Mouse (Mus musculus) embryonic fibroblast, embryonic 13.5 days (primary cell): ENCODE results near the gene Fkbp2. TPM values are rescaled to one million over a fixed set of nuclear protein-coding genes. Genes with fewer than 3 reads are reported as not detected.

Experiments used
- H3K27ac ChIP-seq: 2 replicates; pipeline ENCODE4 v1.5.1; 2012; ENCODE audit warnings: low read length, control low read depth, inconsistent platforms; ENCODE audit not compliant: insufficient read depth
- H3K4me1 ChIP-seq: 2 replicates; pipeline ENCODE4 v1.6.1; 2011; ENCODE audit warnings: low read length; ENCODE audit not compliant: control insufficient read depth, insufficient read depth
- H3K4me3 ChIP-seq: 2 replicates; pipeline ENCODE4 v1.5.1; 2011; ENCODE audit warnings: mild to moderate bottlenecking, control low read depth, low read length; ENCODE audit not compliant: insufficient read depth
- CTCF ChIP-seq: IDR thresholded peaks from 2 replicates; pipeline ENCODE4 v1.5.1; 2011; ENCODE audit warnings: mild to moderate bottlenecking, control low read depth, low read length, moderate library complexity, borderline replicate concordance; ENCODE audit not compliant: insufficient read depth
- POLR2A ChIP-seq: IDR thresholded peaks from 2 replicates; pipeline ENCODE4 v1.6.1; 2011; ENCODE audit warnings: low read depth, mild to moderate bottlenecking, control low read depth, low read length, moderate library complexity
- polyA plus RNA-seq: library from polyadenylated mRNA; stranded (reverse); fragments of >200 nt; gene quantifications from 2 replicates; pipeline ENCODE4 v1.2.4, GENCODE M21; 2011; ENCODE audit warnings: low read depth; ENCODE audit not compliant: missing spikeins, insufficient read length

Fkbp2 gene
- polyA plus RNA-seq, 1 experiment: 37.0 TPM

DNA sequence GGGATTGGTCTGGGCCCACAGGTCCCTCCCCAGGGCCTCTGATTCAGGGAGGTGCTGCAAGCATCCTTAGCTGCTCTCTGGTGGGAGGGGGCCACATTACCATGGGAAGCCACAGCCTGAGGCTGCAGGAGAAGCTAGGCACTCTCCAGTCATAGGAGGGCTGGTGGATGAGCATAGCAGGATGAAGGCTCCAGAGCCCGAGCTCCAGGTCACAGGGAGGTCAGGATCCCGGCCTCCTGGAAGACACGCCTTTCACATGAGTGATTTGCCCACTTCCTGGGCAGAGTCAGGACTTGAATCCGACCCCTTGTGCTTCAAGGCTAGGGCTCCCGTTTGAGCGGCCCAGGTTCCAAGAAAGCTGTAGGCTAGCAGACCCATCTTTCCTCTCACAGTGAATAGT lies 8.7 kb downstream of the Fkbp2 start:
- H3K4me3 ChIP-seq: no peak overlapping the region
- TF ChIP-seq POLR2A: no peak
- no peak for TF ChIP-seq CTCF
- H3K27ac ChIP-seq: no peak overlapping the region
- peaks cover 11% of the 10 kb centered on the region; the same call in 1 of the 2 replicates for H3K4me1 ChIP-seq

DNA sequence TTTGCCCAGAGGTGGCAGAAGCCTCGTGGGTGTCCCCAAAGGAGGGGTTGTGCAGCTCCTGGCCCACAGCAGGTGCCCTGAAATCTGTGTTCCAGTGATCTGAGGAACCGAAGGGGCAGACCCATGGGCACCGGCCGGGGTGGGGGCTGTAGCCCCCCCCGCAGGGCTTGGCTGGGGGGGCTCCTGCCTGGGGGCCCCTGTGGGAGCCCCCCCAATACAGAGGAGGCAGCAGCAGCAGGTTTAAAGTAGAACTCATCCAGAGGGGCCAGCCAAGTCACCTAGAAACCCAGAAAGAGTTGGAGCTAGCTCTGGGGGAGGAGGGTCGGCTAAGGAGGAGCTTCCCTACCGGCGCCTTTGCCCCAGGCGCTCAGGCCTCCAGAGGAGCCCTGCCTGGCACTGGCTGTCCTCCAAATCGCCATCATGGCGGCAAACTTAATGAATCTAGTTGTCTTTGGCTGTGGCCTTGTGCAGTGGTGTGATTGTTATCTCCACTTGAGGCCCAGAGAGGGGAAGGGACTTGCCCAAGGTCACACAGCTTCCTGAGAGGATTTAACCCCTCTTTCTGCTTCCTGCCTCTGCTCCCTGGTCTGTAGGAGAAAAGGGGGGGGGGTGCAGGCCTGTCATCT lies 9.7 kb downstream of the Fkbp2 start:
- TF ChIP-seq POLR2A (no peak), CTCF (no peak)
- Histone ChIP-seq H3K27ac (no peak overlapping the region), H3K4me3 (no peak overlapping the region), H3K4me1 (peaks cover 11% of the 10 kb centered on the region; the same call in 1 of the 2 replicates)

- H3K27ac ChIP-seq: no peak overlapping the region
- peaks cover 11% of the 10 kb centered on the region; the same call in 1 of the 2 replicates for H3K4me1 ChIP-seq
- TF ChIP-seq CTCF (peak; percentile 35; the same call in 1 of the 2 replicates), POLR2A (peak; percentile 81)
- H3K4me3 ChIP-seq: peak overlapping the region; percentile 76
Measured at GRCm38 (mm10) chr19:6969665-6970381, 10.5 kb downstream of the Fkbp2 start.

DNA sequence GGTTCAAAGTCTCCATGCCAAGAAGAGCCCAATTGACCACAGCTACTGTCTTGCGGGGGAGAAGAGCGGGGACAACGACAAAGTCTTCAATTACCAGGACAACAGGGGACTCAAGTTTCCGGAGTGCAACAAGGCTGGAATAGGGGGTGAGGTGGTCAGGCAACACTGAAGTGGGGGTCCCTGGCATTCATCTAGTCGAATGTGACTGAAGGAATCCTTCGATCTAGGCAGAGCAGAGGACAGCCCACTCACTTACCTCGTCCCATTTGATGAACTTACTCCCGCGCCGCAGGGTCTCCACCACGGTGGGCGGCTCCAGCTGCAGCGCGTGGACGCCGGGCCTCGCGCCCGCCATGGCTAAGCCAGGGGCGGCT lies 11.0 kb downstream of the Fkbp2 start:
- no peak overlapping the region for H3K27ac ChIP-seq
- H3K4me1 ChIP-seq: peaks cover 11% of the 10 kb centered on the region; the same call in 1 of the 2 replicates
- TF ChIP-seq CTCF (no peak), POLR2A (no peak)
- peak overlapping the region; percentile 76 for H3K4me3 ChIP-seq

GRCm38 (mm10) chr19:6968491-6969271 lies 11.6 kb downstream of the Fkbp2 start:
- peak overlapping the region; percentile 76 for H3K4me3 ChIP-seq
- H3K4me1 ChIP-seq: peaks cover 11% of the 10 kb centered on the region; the same call in 1 of the 2 replicates
- H3K27ac ChIP-seq: 0 out of 2 replicates have a peak overlapping the region, but pooled peaks have one; percentile 6
- TF ChIP-seq CTCF: no peak
- peak; percentile 62; the same call in 1 of the 2 replicates for TF ChIP-seq POLR2A

DNA sequence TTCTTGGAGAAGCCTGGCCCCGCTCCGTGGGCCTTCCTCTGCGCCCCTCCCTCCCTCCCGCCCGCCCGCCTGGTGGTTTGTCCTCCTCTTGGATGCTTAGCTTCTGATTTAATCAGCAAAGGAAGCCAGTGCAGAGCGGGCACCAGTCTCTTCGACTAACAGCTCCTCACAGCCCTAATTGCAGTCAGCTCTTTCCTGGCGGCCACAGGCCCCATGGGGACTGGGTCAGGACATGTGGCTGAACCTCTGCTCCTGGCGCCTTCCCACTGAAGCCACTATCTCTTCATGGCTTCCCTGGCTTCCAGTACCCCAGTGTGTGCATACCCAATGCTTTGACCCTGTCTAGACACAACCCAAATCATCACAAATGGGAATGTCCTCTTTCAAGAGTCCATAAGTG lies 23.8 kb downstream of the Fkbp2 start:
- TF ChIP-seq POLR2A (no peak), CTCF (no peak)
- Histone ChIP-seq H3K4me3 (no peak overlapping the region), H3K4me1 (peaks cover 7% of the 10 kb centered on the region), H3K27ac (no peak overlapping the region)

- peaks cover 7% of the 10 kb centered on the region for H3K4me1 ChIP-seq
- H3K27ac ChIP-seq: no peak overlapping the region
- H3K4me3 ChIP-seq: no peak overlapping the region
- no peak for TF ChIP-seq CTCF
- TF ChIP-seq POLR2A: no peak
Measured at GRCm38 (mm10) chr19:6955424-6955823, 24.9 kb downstream of the Fkbp2 start.

DNA sequence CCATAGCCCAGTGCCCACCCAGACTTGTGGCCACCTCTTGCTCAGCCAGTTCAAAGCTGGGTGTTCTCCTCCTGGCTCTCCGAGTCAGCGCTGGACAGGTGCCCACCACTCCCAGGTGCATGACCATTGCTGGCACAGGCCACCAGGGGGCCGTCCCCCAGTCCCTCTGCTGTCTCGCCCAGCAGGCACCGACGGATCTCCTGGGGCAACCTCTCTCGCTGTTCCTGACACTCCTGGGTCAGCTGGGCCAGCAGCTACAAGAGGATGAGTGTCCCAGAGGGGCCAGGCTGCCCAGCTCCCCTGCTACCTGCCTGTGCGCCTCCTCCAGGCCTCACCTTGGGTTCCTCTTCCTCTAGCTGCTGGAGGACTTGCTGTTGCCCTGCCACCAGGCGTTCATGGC lies 26.3 kb downstream of the Fkbp2 start:
- H3K4me1 ChIP-seq: peaks cover 7% of the 10 kb centered on the region

GRCm38 (mm10) chr19:6952712-6953037 lies 27.6 kb downstream of the Fkbp2 start:
- Histone ChIP-seq H3K4me3 (no peak overlapping the region), H3K27ac (peak overlapping the region; percentile 94), H3K4me1 (peaks cover 7% of the 10 kb centered on the region)
- TF ChIP-seq CTCF (no peak), POLR2A (no peak)

More for the DNA sequence above, 26.3 kb downstream of the Fkbp2 start:
- Histone ChIP-seq H3K4me3 (no peak overlapping the region), H3K27ac (no peak overlapping the region)
- TF ChIP-seq CTCF (peak; percentile 33; the same call in 1 of the 2 replicates), POLR2A (no peak)
